Mouse (Mus musculus): ENCODE results near the gene Rab12. TPM values are rescaled to one million over a fixed set of nuclear protein-coding genes. Genes with fewer than 3 reads are reported as not detected.
A peak's percentile ranks its signal among the peaks of the same experiment; 100 is the strongest.

The Rab12 gene
- polyA plus RNA-seq, 1 experiment = 105 TPM

GRCm38 (mm10) chr17:66502865-66503264 lies 16.7 kb downstream of the Rab12 start:
- TF ChIP-seq CTCF (IDR thresholded peaks at IDR 0.05; ENCODE audit: extremely low read depth, insufficient read depth, low read length) (no peak), POLR2A (IDR thresholded peaks at IDR 0.05; ENCODE audit: extremely low read depth, insufficient read depth, low read length) (no peak)
- no peak overlapping the region for H3K4me3 ChIP-seq (ENCODE audit: insufficient read depth, low read length)
- no peak overlapping the region for H3K27ac ChIP-seq (ENCODE audit: insufficient read depth, low read length)
- H3K4me1 ChIP-seq (ENCODE audit: control insufficient read depth, insufficient read depth, low read length) = 0 out of 2 replicates have a peak, but pooled peaks cover 2% of the 10 kb centered on the region

- TF ChIP-seq POLR2A (IDR thresholded peaks at IDR 0.05; ENCODE audit: extremely low read depth, insufficient read depth, low read length) (no peak), CTCF (IDR thresholded peaks at IDR 0.05; ENCODE audit: extremely low read depth, insufficient read depth, low read length) (no peak)
Measured at GRCm38 (mm10) chr17:66498598-66498997, 20.9 kb downstream of the Rab12 start.

GRCm38 (mm10) chr17:66496589-66496988 lies 22.9 kb downstream of the Rab12 start:
- peaks cover 2% of the 10 kb centered on the region; the same call in 1 of the 2 replicates for H3K4me1 ChIP-seq (ENCODE audit: control insufficient read depth, insufficient read depth, low read length)
- no peak overlapping the region for H3K27ac ChIP-seq (ENCODE audit: insufficient read depth, low read length)
- TF ChIP-seq POLR2A (IDR thresholded peaks at IDR 0.05; ENCODE audit: extremely low read depth, insufficient read depth, low read length) = no peak
- no peak for TF ChIP-seq CTCF (IDR thresholded peaks at IDR 0.05; ENCODE audit: extremely low read depth, insufficient read depth, low read length)
- no peak overlapping the region for H3K4me3 ChIP-seq (ENCODE audit: insufficient read depth, low read length)

More at GRCm38 (mm10) chr17:66498598-66498997, 20.9 kb downstream of the Rab12 start:
- peaks cover 2% of the 10 kb centered on the region; the same call in 1 of the 2 replicates for H3K4me1 ChIP-seq (ENCODE audit: control insufficient read depth, insufficient read depth, low read length)
- H3K4me3 ChIP-seq (ENCODE audit: insufficient read depth, low read length) = no peak overlapping the region
- no peak overlapping the region for H3K27ac ChIP-seq (ENCODE audit: insufficient read depth, low read length)

- H3K4me3 ChIP-seq (ENCODE audit: insufficient read depth, low read length) = no peak overlapping the region
- TF ChIP-seq POLR2A (IDR thresholded peaks at IDR 0.05; ENCODE audit: extremely low read depth, insufficient read depth, low read length) (no peak), CTCF (IDR thresholded peaks at IDR 0.05; ENCODE audit: extremely low read depth, insufficient read depth, low read length) (peak; percentile 99)
- no peak overlapping the region for H3K27ac ChIP-seq (ENCODE audit: insufficient read depth, low read length)
- no peaks in the 10 kb centered on the region for H3K4me1 ChIP-seq (ENCODE audit: control insufficient read depth, insufficient read depth, low read length)
Measured at GRCm38 (mm10) chr17:66490022-66490601, 29.4 kb downstream of the Rab12 start.

GRCm38 (mm10) chr17:66486576-66486975 lies 33.0 kb downstream of the Rab12 start:
- H3K27ac ChIP-seq (ENCODE audit: insufficient read depth, low read length) = no peak overlapping the region
- H3K4me3 ChIP-seq (ENCODE audit: insufficient read depth, low read length) = no peak overlapping the region
- TF ChIP-seq CTCF (IDR thresholded peaks at IDR 0.05; ENCODE audit: extremely low read depth, insufficient read depth, low read length) (no peak), POLR2A (IDR thresholded peaks at IDR 0.05; ENCODE audit: extremely low read depth, insufficient read depth, low read length) (no peak)
- H3K4me1 ChIP-seq (ENCODE audit: control insufficient read depth, insufficient read depth, low read length) = no peaks in the 10 kb centered on the region

- Histone ChIP-seq H3K4me1 (ENCODE audit: control insufficient read depth, insufficient read depth, low read length) (no peaks in the 10 kb centered on the region), H3K4me3 (ENCODE audit: insufficient read depth, low read length) (no peak overlapping the region), H3K27ac (ENCODE audit: insufficient read depth, low read length) (no peak overlapping the region)
- peak; percentile 88 for TF ChIP-seq CTCF (IDR thresholded peaks at IDR 0.05; ENCODE audit: extremely low read depth, insufficient read depth, low read length)
- no peak for TF ChIP-seq POLR2A (IDR thresholded peaks at IDR 0.05; ENCODE audit: extremely low read depth, insufficient read depth, low read length)
Measured at GRCm38 (mm10) chr17:66485742-66486141, 33.8 kb downstream of the Rab12 start.

- Histone ChIP-seq H3K27ac (ENCODE audit: insufficient read depth, low read length) (no peak overlapping the region), H3K4me1 (ENCODE audit: control insufficient read depth, insufficient read depth, low read length) (no peaks in the 10 kb centered on the region), H3K4me3 (ENCODE audit: insufficient read depth, low read length) (no peak overlapping the region)
- TF ChIP-seq POLR2A (IDR thresholded peaks at IDR 0.05; ENCODE audit: extremely low read depth, insufficient read depth, low read length) (no peak), CTCF (IDR thresholded peaks at IDR 0.05; ENCODE audit: extremely low read depth, insufficient read depth, low read length) (no peak)
Measured at GRCm38 (mm10) chr17:66484965-66485364, 34.6 kb downstream of the Rab12 start.

- no peaks in the 10 kb centered on the region for H3K4me1 ChIP-seq (ENCODE audit: control insufficient read depth, insufficient read depth, low read length)
- no peak overlapping the region for H3K4me3 ChIP-seq (ENCODE audit: insufficient read depth, low read length)
Measured at GRCm38 (mm10) chr17:66483651-66484454, 35.7 kb downstream of the Rab12 start.

GRCm38 (mm10) chr17:66481295-66481694 lies 38.2 kb downstream of the Rab12 start:
- no peak for TF ChIP-seq POLR2A (IDR thresholded peaks at IDR 0.05; ENCODE audit: extremely low read depth, insufficient read depth, low read length)
- no peak for TF ChIP-seq CTCF (IDR thresholded peaks at IDR 0.05; ENCODE audit: extremely low read depth, insufficient read depth, low read length)
- H3K27ac ChIP-seq (ENCODE audit: insufficient read depth, low read length) = no peak overlapping the region
- H3K4me1 ChIP-seq (ENCODE audit: control insufficient read depth, insufficient read depth, low read length) = no peaks in the 10 kb centered on the region
- H3K4me3 ChIP-seq (ENCODE audit: insufficient read depth, low read length) = no peak overlapping the region

More at GRCm38 (mm10) chr17:66483651-66484454, 35.7 kb downstream of the Rab12 start:
- H3K27ac ChIP-seq (ENCODE audit: insufficient read depth, low read length) = no peak overlapping the region
- TF ChIP-seq POLR2A (IDR thresholded peaks at IDR 0.05; ENCODE audit: extremely low read depth, insufficient read depth, low read length) (no peak), CTCF (IDR thresholded peaks at IDR 0.05; ENCODE audit: extremely low read depth, insufficient read depth, low read length) (no peak)

Measured in cortical plate, adult 2 months (tissue).